Mouse (Mus musculus) limb, embryonic 13.5 days (tissue): ENCODE measurements around the gene Frmd4a. TPM values are rescaled to one million over a fixed set of nuclear protein-coding genes. Genes with fewer than 3 reads are reported as not detected.

Experiments
- ATAC-seq: fragments of 200-750 bp; cut with Nextera tagmentation; 2 replicates; pipeline ENCODE4 v1.8.0; 2017; ENCODE audit warnings: low read depth, moderate number of reproducible peaks, moderate TSS enrichment; ENCODE audit not compliant: low FRiP score
- H3K27ac ChIP-seq: fragments of 300-500 bp; sonication (generic); 2 replicates; pipeline ENCODE4 v1.5.1; 2015; ENCODE audit warnings: inconsistent platforms, mild to moderate bottlenecking, moderate library complexity
- H3K27me3 ChIP-seq: fragments of 300-500 bp; sonication (generic); 2 replicates; pipeline ENCODE4 v1.6.1; 2015; ENCODE audit warnings: mild to moderate bottlenecking, inconsistent platforms
- H3K36me3 ChIP-seq: fragments of 300-500 bp; sonication (generic); 2 replicates; pipeline ENCODE4 v1.6.1; 2015; ENCODE audit warnings: inconsistent platforms, mild to moderate bottlenecking, moderate library complexity
- H3K4me1 ChIP-seq: fragments of 300-500 bp; sonication (generic); 2 replicates; pipeline ENCODE4 v1.6.1; 2015; ENCODE audit warnings: inconsistent platforms
- H3K4me2 ChIP-seq: fragments of 300-500 bp; sonication (generic); replicated peaks from 2 replicates; pipeline ENCODE4 v1.6.1; 2015; ENCODE audit warnings: inconsistent platforms, mild to moderate bottlenecking, moderate library complexity
- H3K4me3 ChIP-seq: fragments of 300-500 bp; sonication (generic); 2 replicates; pipeline ENCODE4 v1.5.1; 2015; ENCODE audit warnings: moderate library complexity, mild to moderate bottlenecking, inconsistent platforms
- H3K9ac ChIP-seq: fragments of 300-500 bp; sonication (generic); 2 replicates; pipeline ENCODE4 v1.6.1; 2015; ENCODE audit warnings: mild to moderate bottlenecking, inconsistent platforms
- H3K9me3 ChIP-seq: fragments of 300-500 bp; sonication (generic); 2 replicates; pipeline ENCODE4 v1.6.1; 2016; ENCODE audit warnings: inconsistent platforms
- WGBS: fragments of 180-500 bp; shearing (Covaris S2); methylation state at CpG from one replicate; pipeline ENCODE4 v1.1.7; 2015; 5-methylcytosine and 5-hydroxymethylcytosine counted together
- polyA plus RNA-seq: library from polyadenylated mRNA; unstranded; fragments of >200 nt; fragmentation: Nextera tagmentation; extraction: Ambion mirVana; gene quantifications from 2 replicates; pipeline ENCODE4 v1.2.1, GENCODE M21; 2015

The Frmd4a gene
- polyA plus RNA-seq, 1 experiment from 2014 or later, result 68.1 TPM

DNA sequence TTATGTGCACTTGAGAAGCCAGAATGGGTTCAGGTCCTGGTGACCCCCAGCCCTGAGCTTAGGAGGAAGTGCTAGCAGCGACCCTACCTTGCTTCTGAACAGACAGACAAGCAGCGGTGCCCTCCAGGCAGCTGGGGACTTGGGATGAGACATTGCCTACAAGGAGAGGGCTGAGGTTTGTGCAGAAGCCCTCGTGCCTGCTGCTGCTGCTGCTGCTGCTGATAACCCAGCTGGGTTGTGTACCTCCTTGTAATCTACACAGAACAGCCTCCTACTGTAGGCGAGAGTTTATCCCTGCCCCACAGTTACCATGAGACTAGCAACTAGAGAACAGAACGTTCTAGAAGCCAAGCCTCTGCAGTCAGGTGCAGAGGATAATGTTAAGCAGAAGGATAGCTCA is 543.7 kb downstream of the Frmd4a start:
- H3K4me3 ChIP-seq, result peak overlapping the region; percentile 51
- no peak for ATAC-seq
- peak overlapping the region; percentile 70 for H3K9ac ChIP-seq
- H3K4me1 ChIP-seq, result peaks cover 91% of the 10 kb centered on the region
- H3K4me2 ChIP-seq, result peak overlapping the region; percentile 78
- H3K9me3 ChIP-seq, result no peaks in the 10 kb centered on the region
- H3K27ac ChIP-seq, result peak overlapping the region; percentile 65
- peaks cover 17% of the 10 kb centered on the region for H3K36me3 ChIP-seq
- 19% methylated on average over 5 of the region's 5 CpGs for WGBS
- no peaks in the 10 kb centered on the region for H3K27me3 ChIP-seq

DNA sequence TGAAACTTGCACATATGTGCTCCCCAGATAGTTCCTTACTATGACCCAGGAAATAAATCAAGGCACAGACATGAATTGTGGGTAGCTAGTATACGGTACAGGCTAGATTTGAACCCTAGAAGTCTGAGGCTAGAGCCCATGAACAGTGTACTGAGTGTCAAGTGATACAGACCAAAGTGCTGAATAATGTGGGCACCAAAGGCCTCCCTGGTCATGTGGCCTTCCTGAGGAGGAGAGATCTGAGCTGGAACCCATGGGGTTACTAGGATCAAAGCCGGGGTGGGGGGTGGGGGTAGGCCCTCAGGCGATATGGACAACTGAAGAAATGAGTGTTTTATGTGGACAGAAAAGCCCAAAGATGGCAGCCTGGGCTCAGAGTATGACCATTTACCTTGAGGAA is 544.9 kb downstream of the Frmd4a start:
- peak overlapping the region; percentile 51 for H3K4me3 ChIP-seq
- H3K9ac ChIP-seq, result 0 out of 2 replicates have a peak overlapping the region, but pooled peaks have one; percentile 70
- H3K4me2 ChIP-seq, result peak overlapping the region; percentile 78
- 54% methylated on average over 3 of the region's 3 CpGs for WGBS
- H3K4me1 ChIP-seq, result peaks cover 86% of the 10 kb centered on the region
- peaks cover 29% of the 10 kb centered on the region for H3K36me3 ChIP-seq
- no peaks in the 10 kb centered on the region for H3K27me3 ChIP-seq
- no peak overlapping the region; the same call in 1 of the 2 replicates for H3K27ac ChIP-seq
- ATAC-seq, result no peak
- no peaks in the 10 kb centered on the region for H3K9me3 ChIP-seq

DNA sequence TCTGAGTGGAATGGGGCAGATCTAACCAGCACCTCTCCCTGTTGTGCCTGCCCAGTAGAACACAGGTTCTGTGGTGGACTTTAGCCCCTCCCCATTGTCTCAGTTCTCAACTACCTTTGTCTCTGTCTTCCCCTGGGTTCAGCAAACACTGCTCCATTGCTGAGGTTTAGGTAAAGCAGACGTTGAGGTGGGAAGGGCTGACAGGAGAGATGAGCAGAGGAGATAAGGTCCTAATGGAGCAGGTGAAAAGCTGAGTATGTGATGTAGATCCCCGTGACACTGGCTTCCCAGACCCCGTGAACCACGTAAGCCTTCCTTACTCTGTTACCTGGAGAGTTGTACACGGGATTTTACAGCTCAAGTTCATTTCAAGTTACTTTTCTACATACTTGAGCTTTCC is 545.3 kb downstream of the Frmd4a start:
- Histone ChIP-seq H3K9me3 (no peaks in the 10 kb centered on the region), H3K4me2 (peak overlapping the region; percentile 78), H3K4me3 (peak overlapping the region; percentile 51), H3K4me1 (peaks cover 81% of the 10 kb centered on the region), H3K36me3 (peaks cover 33% of the 10 kb centered on the region), H3K9ac (peak overlapping the region; percentile 32; the same call in 1 of the 2 replicates), H3K27me3 (no peaks in the 10 kb centered on the region), H3K27ac (no peak overlapping the region)
- no peak for ATAC-seq
- 46% methylated on average over 5 of the region's 5 CpGs for WGBS

DNA sequence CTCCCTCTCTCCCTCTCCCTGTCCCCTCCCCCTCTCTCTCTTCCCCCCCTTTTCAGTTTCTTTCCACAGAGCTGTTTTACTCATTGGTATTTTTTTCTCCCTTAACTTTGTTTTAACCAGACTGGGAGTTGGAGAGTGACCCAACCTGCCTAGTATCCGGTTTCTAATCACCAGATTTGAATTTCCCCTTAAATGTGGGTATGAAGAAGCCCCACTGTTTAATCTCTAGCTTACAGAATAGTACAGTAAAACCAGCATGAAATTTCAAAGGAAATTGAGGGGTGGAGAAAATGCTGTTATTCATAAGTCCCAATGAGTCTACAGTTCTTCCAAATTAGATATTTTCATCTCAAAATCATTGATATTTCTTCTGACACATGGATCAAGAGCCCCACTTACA is 545.8 kb downstream of the Frmd4a start:
- peaks cover 76% of the 10 kb centered on the region for H3K4me1 ChIP-seq
- H3K9ac ChIP-seq, result no peak overlapping the region
- peak overlapping the region; percentile 78 for H3K4me2 ChIP-seq
- H3K27ac ChIP-seq, result no peak overlapping the region
- peak overlapping the region; percentile 51 for H3K4me3 ChIP-seq
- H3K36me3 ChIP-seq, result peaks cover 38% of the 10 kb centered on the region
- ATAC-seq, result no peak
- WGBS, result 38% methylated on average over 1 of the region's 1 CpGs
- no peaks in the 10 kb centered on the region for H3K9me3 ChIP-seq
- H3K27me3 ChIP-seq, result no peaks in the 10 kb centered on the region

DNA sequence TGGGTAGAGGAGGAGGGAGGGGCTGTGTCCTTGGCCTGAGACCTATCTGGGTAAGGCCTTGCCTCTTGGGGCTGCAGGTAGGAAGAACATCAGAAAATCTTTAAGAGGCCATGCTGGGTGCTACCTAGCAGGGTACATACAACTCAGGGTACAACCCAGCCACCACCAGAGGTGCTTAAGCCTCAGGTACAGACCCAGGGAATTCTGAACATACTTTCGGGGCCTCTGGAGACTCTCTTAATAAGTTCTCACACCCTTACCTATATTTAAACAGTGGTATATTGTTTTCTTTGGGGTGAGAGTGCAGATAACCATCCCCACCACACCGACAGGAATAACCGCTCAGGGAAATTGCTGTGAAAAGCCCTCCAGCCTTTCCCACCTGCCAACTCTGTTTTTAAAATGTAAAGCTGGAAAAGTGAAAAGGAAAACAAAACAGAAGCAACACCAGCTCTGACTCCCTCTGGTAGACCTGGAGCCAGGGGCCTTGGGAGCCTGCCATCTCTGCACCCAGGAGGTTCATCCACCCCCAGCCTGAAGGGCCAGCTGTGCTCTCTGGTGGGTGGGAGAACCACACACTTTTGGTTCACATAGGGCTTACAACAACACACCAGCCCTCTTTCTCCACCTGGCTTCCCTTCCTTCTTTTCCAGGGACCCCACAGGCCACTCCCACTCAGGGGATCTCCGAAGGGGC is 548.9 kb downstream of the Frmd4a start:
- Histone ChIP-seq H3K36me3 (peaks cover 54% of the 10 kb centered on the region), H3K27ac (peak overlapping the region; percentile 15; the same call in 1 of the 2 replicates), H3K4me1 (peaks cover 64% of the 10 kb centered on the region), H3K4me2 (no peak overlapping the region), H3K9ac (no peak overlapping the region), H3K27me3 (no peaks in the 10 kb centered on the region), H3K9me3 (no peaks in the 10 kb centered on the region), H3K4me3 (no peak overlapping the region)
- 71% methylated on average over 4 of the region's 4 CpGs for WGBS
- no peak for ATAC-seq

DNA sequence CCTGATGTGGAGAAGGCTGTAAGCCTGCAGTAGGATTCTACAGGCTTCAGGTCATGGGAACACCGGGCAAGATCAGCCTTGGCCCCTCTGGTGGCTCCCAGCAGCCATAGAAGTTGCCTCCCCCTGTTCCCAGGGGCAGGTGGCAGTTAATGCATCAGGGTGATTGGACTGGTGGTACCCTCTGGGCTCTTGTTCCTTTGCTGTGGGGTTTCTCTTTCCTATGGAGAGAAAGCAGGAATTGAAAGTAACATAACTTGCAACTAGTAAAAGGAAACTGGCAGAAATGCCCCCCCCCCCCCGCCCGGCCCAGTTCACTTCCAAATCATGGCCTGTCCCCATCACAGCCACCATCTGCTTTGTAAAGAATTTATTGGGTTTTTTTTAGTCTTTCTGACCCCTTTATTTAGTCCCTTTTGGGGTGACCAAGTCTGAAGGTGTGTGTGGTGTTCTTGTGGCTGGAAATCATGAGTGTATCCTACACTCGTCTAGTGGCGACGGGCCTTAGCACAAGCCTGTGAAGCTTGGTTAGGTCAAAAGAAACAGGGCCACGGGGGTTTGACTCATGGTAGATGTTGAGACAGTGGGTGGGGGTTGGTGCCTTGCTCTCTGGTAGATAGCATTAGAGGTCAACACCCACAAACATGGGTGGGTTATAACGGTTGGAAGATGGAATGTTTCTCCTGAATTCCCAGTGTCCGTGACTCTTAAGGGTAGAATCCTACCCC is 549.6 kb downstream of the Frmd4a start:
- Histone ChIP-seq H3K27ac (no peak overlapping the region), H3K4me1 (peaks cover 58% of the 10 kb centered on the region), H3K9ac (no peak overlapping the region), H3K4me2 (no peak overlapping the region), H3K36me3 (peaks cover 59% of the 10 kb centered on the region), H3K27me3 (no peaks in the 10 kb centered on the region), H3K4me3 (no peak overlapping the region), H3K9me3 (no peaks in the 10 kb centered on the region)
- 87% methylated on average over 9 of the region's 9 CpGs for WGBS
- ATAC-seq, result no peak

DNA sequence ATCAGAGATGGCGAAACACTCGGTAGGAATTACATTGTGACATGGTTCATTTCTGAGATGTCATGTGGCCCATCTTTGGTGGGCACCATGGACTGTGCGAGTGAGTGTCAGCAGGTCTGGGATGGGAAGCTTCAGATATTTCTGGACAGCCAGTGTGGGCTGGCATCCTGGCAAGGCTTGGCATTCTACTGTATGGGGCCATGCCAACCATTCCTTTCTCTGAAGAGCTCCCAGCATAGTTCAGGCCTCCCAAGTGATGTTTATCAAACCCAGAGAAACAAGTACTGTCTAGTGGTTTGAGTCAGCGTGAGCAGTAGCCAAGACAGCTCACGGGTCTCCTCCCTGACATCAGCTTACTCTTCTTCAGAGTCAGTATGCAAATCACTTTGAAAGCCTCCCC is 551.5 kb downstream of the Frmd4a start:
- Histone ChIP-seq H3K27me3 (no peaks in the 10 kb centered on the region), H3K9ac (no peak overlapping the region), H3K36me3 (peaks cover 75% of the 10 kb centered on the region), H3K27ac (peak overlapping the region; percentile 10; the same call in 1 of the 2 replicates), H3K4me3 (no peak overlapping the region), H3K9me3 (no peaks in the 10 kb centered on the region), H3K4me1 (peaks cover 56% of the 10 kb centered on the region), H3K4me2 (no peak overlapping the region)
- 81% methylated on average over 5 of the region's 5 CpGs for WGBS
- ATAC-seq, result no peak

DNA sequence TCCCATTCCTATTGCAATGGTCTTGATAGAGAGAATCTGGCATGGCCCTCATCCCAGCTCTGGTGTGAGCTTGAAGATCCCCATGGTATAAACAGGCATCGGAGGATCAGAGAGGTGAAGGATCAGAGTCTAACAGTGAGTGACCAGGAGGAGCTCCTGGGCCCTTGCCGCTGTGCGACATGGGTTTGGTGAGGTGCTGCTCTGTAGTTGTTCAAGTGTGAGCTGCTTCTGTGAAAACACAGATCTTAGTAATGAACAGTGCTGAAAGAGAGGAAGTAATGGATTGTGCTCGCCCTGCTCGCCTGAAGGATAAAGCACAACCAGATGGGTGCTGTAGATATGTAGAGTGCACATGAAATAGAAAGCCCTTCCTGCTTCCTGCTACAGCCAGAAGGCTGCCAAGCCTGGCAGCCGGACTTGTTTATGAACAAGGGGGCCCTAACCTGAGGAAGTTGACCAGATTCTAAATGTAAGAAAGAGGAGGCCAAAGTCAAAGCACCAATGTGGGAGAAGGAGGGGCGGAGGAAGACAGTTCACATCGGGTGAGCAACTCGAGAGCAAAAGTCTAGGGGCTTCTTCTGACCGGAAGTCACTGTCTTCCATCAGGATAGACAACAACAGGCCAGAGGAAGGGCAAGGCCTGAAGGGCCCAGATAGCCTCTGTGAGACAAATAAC is 552.8 kb downstream of the Frmd4a start:
- Histone ChIP-seq H3K9me3 (no peaks in the 10 kb centered on the region), H3K4me3 (no peak overlapping the region), H3K36me3 (peaks cover 82% of the 10 kb centered on the region), H3K9ac (no peak overlapping the region), H3K27ac (peak overlapping the region; percentile 35; the same call in 1 of the 2 replicates), H3K27me3 (no peaks in the 10 kb centered on the region), H3K4me1 (peaks cover 54% of the 10 kb centered on the region), H3K4me2 (no peak overlapping the region)
- 63% methylated on average over 10 of the region's 10 CpGs for WGBS
- peak; percentile 29; the same call in 1 of the 2 replicates for ATAC-seq

DNA sequence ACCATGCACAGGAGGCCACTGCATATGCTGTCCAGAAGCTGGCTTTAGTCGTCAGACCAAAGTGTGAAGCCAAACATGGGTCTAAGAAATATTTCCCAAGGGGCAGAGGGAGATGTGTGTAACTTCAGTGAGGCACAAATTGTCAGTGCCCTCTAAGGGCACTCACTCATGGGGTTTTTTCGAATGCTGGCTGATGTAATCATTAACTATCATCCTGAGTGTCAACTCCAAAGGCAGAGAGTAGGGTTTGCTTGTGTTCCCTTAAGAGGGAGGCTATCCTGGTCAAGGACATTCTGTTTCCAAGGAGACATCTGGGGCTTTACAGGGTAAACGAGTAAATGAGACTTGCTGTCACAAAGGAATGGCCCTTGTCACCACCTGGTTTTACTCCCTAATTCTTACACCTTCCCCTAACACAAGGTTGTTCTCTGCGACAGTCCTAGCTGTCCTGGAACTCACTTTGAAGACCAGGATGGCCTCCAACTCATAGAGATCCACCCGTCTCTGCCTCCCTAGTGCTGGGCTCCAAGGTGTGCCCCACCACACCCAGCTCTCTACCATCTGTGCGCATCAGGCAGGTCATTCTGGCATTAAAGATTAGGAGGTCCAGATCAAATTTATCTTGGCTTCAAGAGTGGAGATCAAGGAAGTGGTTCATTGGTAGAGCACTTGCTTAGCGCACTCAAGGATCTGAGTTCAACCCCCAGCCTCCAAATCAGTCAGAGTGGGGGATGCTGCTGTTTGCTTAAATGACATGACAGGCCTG is 555.2 kb downstream of the Frmd4a start:
- no peak for ATAC-seq
- Histone ChIP-seq H3K4me3 (no peak overlapping the region), H3K9me3 (no peaks in the 10 kb centered on the region), H3K4me1 (peaks cover 44% of the 10 kb centered on the region), H3K36me3 (peaks cover 82% of the 10 kb centered on the region), H3K4me2 (no peak overlapping the region), H3K27me3 (no peaks in the 10 kb centered on the region), H3K9ac (no peak overlapping the region), H3K27ac (no peak overlapping the region)
- WGBS, result 80% methylated on average over 7 of the region's 7 CpGs

DNA sequence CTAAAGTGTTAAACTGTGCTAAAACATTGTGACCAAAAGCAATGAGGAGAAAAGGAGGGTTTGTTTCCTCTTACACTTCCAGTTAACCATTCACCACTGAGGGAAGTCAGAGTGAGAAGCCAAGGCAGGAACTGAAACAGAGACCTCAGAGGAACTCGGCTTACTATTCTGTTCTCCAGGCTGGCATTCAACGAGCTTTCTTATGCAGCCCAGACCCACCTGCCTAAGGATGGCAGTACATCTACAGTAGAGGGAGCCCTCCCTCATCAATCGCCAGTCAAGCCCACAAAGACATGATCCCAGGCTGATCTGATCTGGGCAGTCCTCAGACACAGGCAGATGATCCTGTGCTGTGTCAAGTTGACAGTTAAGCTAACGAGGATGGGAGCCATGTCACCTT is 555.9 kb downstream of the Frmd4a start:
- Histone ChIP-seq H3K4me2 (no peak overlapping the region), H3K27me3 (no peaks in the 10 kb centered on the region), H3K4me3 (no peak overlapping the region), H3K27ac (peak overlapping the region; percentile 11; the same call in 1 of the 2 replicates), H3K9ac (no peak overlapping the region), H3K4me1 (peaks cover 47% of the 10 kb centered on the region), H3K9me3 (no peaks in the 10 kb centered on the region), H3K36me3 (peaks cover 79% of the 10 kb centered on the region)
- ATAC-seq, result no peak
- 51% methylated on average over 4 of the region's 4 CpGs for WGBS

DNA sequence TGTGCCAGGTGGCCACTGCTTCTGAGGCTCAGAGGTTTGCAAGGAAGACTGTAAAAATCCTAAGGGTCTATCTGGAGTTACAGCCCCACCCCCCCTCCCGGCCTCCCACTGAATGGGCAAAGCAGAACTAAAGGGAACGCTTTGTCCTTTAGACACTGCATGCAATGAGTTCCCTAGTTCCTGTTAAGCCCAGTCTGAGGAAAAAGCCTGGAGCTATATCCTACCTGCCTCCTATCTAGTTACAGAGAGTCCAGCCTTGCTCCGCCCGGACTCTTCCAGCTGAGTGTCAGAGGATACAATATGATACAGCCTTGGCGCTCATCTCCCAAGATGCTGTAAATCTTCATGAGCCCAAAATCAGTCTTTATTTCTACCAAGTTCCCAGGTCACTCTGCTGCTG is 556.7 kb downstream of the Frmd4a start:
- no peaks in the 10 kb centered on the region for H3K9me3 ChIP-seq
- H3K27me3 ChIP-seq, result no peaks in the 10 kb centered on the region
- no peak for ATAC-seq
- no peak overlapping the region for H3K9ac ChIP-seq
- H3K36me3 ChIP-seq, result peaks cover 81% of the 10 kb centered on the region
- H3K4me3 ChIP-seq, result no peak overlapping the region
- WGBS, result 64% methylated on average over 5 of the region's 5 CpGs
- H3K4me1 ChIP-seq, result peaks cover 51% of the 10 kb centered on the region
- H3K4me2 ChIP-seq, result no peak overlapping the region
- no peak overlapping the region for H3K27ac ChIP-seq
